Mouse (Mus musculus): ENCODE data around the gene Gm44502.

Gm44502 gene

GRCm38 (mm10) chr15:89429352-89430221 is at the start of gene Gm44502, which contains the start of the genes C730034F03Rik and Chkb:
Gene Gm44502 (minus strand): TSS chr15:89429696.
Gene C730034F03Rik (plus strand): TSS chr15:89429589.
Gene Chkb (minus strand): TSS chr15:89429908.
- DNase-seq (ENCODE audit: low spot score in 2 of 2), result peak; percentile 95 to 99

- no peak for DNase-seq (ENCODE audit: low spot score in 2 of 2)
These were observed 49.1 kb upstream of the Gm44502 start for GRCm38 (mm10) chr15:89478622-89479021.

GRCm38 (mm10) chr15:89477806-89478205 is 48.3 kb upstream of the Gm44502 start:
- no peak for DNase-seq (ENCODE audit: low spot score in 2 of 2)

GRCm38 (mm10) chr15:89477091-89477491 is 47.6 kb upstream of the Gm44502 start, which contains the start of gene Arsa:
Gene Arsa (minus strand): TSS chr15:89477425.
- no peak for DNase-seq (ENCODE audit: low spot score in 2 of 2)

- no peak for DNase-seq (ENCODE audit: low spot score in 2 of 2)
These were observed 46.9 kb upstream of the Gm44502 start for GRCm38 (mm10) chr15:89476475-89476815.

- peak; percentile 92 to 93 for DNase-seq (ENCODE audit: low spot score in 2 of 2)
These were observed 46.3 kb upstream of the Gm44502 start for GRCm38 (mm10) chr15:89475611-89476474.

- DNase-seq (ENCODE audit: low spot score in 2 of 2), result no peak
These were observed 45.8 kb upstream of the Gm44502 start for GRCm38 (mm10) chr15:89475293-89475600.

GRCm38 (mm10) chr15:89474596-89475292 is 45.2 kb upstream of the Gm44502 start:
- DNase-seq (ENCODE audit: low spot score in 2 of 2), result no peak

- DNase-seq (ENCODE audit: low spot score in 2 of 2), result no peak
These were observed 44.4 kb upstream of the Gm44502 start for GRCm38 (mm10) chr15:89473921-89474320.

- DNase-seq (ENCODE audit: low spot score in 2 of 2), result no peak
These were observed 43.9 kb upstream of the Gm44502 start for GRCm38 (mm10) chr15:89473370-89473769.

- DNase-seq (ENCODE audit: low spot score in 2 of 2), result no peak
These were observed 42.0 kb upstream of the Gm44502 start for GRCm38 (mm10) chr15:89471476-89471875.

GRCm38 (mm10) chr15:89468577-89468976 is 39.1 kb upstream of the Gm44502 start:
- no peak for DNase-seq (ENCODE audit: low spot score in 2 of 2)

- DNase-seq (ENCODE audit: low spot score in 2 of 2), result no peak
These were observed 35.6 kb upstream of the Gm44502 start for GRCm38 (mm10) chr15:89465052-89465451.

GRCm38 (mm10) chr15:89463334-89464235 is 34.1 kb upstream of the Gm44502 start:
- no peak for DNase-seq (ENCODE audit: low spot score in 2 of 2)

- no peak for DNase-seq (ENCODE audit: low spot score in 2 of 2)
These were observed 32.7 kb upstream of the Gm44502 start for GRCm38 (mm10) chr15:89462176-89462575.

- no peak for DNase-seq (ENCODE audit: low spot score in 2 of 2)
These were observed 31.8 kb upstream of the Gm44502 start for GRCm38 (mm10) chr15:89461321-89461720.

GRCm38 (mm10) chr15:89460298-89460697 is 30.8 kb upstream of the Gm44502 start:
- no peak for DNase-seq (ENCODE audit: low spot score in 2 of 2)

- no peak for DNase-seq (ENCODE audit: low spot score in 2 of 2)
These were observed 30.3 kb upstream of the Gm44502 start for GRCm38 (mm10) chr15:89459821-89460220.

GRCm38 (mm10) chr15:89458942-89459341 is 29.4 kb upstream of the Gm44502 start:
- no peak for DNase-seq (ENCODE audit: low spot score in 2 of 2)

GRCm38 (mm10) chr15:89455642-89456041 is 26.1 kb upstream of the Gm44502 start:
- no peak for DNase-seq (ENCODE audit: low spot score in 2 of 2)

GRCm38 (mm10) chr15:89454857-89455256 is 25.4 kb upstream of the Gm44502 start:
- DNase-seq (ENCODE audit: low spot score in 2 of 2), result no peak

All from right cerebral cortex, adult 2 months (tissue).